Mouse (Mus musculus) hindbrain, embryonic 13.5 days (tissue): ENCODE results near the gene Scai. TPM values are rescaled to one million over a fixed set of nuclear protein-coding genes. Genes with fewer than 3 reads are reported as not detected.

Source experiments
- ATAC-seq: fragments of 200-750 bp; cut with Nextera tagmentation; 2 replicates; pipeline ENCODE4 v1.8.0; 2017; ENCODE audit warnings: moderate TSS enrichment; ENCODE audit not compliant: low FRiP score
- H3K27ac ChIP-seq: fragments of 300-500 bp; sonication (generic); 2 replicates; pipeline ENCODE4 v1.5.1; 2015; ENCODE audit warnings: inconsistent platforms, mild to moderate bottlenecking, moderate library complexity
- H3K27me3 ChIP-seq: fragments of 300-500 bp; sonication (generic); 2 replicates; pipeline ENCODE4 v1.6.1; 2015; ENCODE audit warnings: mild to moderate bottlenecking, inconsistent platforms
- H3K36me3 ChIP-seq: fragments of 300-500 bp; sonication (generic); 2 replicates; pipeline ENCODE4 v1.6.1; 2015; ENCODE audit warnings: mild to moderate bottlenecking, inconsistent platforms
- H3K4me1 ChIP-seq: fragments of 300-500 bp; sonication (generic); replicated peaks from 2 replicates; pipeline ENCODE4 v1.6.1; 2015; ENCODE audit warnings: inconsistent platforms
- H3K4me2 ChIP-seq: fragments of 300-500 bp; sonication (generic); 2 replicates; pipeline ENCODE4 v1.6.1; 2015; ENCODE audit warnings: inconsistent platforms, mild to moderate bottlenecking, moderate library complexity
- H3K4me3 ChIP-seq: fragments of 300-500 bp; sonication (generic); 2 replicates; pipeline ENCODE4 v1.5.1; 2015; ENCODE audit warnings: mild to moderate bottlenecking, inconsistent platforms
- H3K9ac ChIP-seq: fragments of 300-500 bp; sonication (generic); 2 replicates; pipeline ENCODE4 v1.6.1; 2015; ENCODE audit warnings: mild to moderate bottlenecking, inconsistent platforms
- H3K9me3 ChIP-seq: fragments of 300-500 bp; sonication (generic); 2 replicates; pipeline ENCODE4 v1.6.1; 2016; ENCODE audit warnings: inconsistent platforms
- WGBS: fragments of 180-500 bp; shearing (Covaris S2); methylation state at CpG from one replicate; pipeline ENCODE4 v1.1.7; 2015; 5-methylcytosine and 5-hydroxymethylcytosine counted together
- polyA plus RNA-seq: library from polyadenylated mRNA; unstranded; fragments of >200 nt; fragmentation: Nextera tagmentation; extraction: Ambion mirVana; gene quantifications from 2 replicates; pipeline ENCODE4 v1.2.1, GENCODE M21; 2015

The Scai gene
- polyA plus RNA-seq, 1 experiment from 2014 or later: 21.4 TPM

- H3K27ac ChIP-seq: no peak overlapping the region
- no peaks in the 10 kb centered on the region for H3K9me3 ChIP-seq
- WGBS: 91% methylated on average over 1 of the region's 1 CpGs
- H3K4me1 ChIP-seq: no peaks in the 10 kb centered on the region
- H3K9ac ChIP-seq: no peak overlapping the region
- H3K27me3 ChIP-seq: no peaks in the 10 kb centered on the region
- peaks cover 76% of the 10 kb centered on the region for H3K36me3 ChIP-seq
- H3K4me3 ChIP-seq: no peak overlapping the region
- ATAC-seq: no peak
- no peak overlapping the region for H3K4me2 ChIP-seq
These were observed 142.0 kb downstream of the Scai start for GRCm38 (mm10) chr2:39048515-39048914.

DNA sequence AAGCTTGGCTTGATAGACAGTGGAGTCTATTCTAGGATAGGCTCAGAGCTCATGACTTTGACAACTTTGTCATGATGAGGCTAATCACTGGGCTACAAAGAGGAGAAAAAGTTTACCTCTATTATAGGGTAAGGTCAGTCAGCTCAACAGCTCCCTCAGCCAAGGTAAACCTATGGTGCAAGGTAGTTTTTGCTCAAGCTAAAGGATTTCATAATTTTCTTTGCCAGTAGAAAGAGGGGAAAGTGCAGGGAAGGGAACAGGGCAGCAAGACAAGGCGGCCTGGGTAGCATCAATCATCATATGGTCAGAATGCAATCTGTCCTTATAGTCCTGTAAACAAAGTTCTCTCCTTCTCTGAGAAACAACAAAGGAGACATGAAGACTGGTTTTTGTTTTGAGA, 150.3 kb downstream of the Scai start:
- Histone ChIP-seq H3K4me1 (no peaks in the 10 kb centered on the region), H3K9ac (no peak overlapping the region), H3K4me2 (no peak overlapping the region), H3K4me3 (no peak overlapping the region), H3K27ac (no peak overlapping the region), H3K9me3 (no peaks in the 10 kb centered on the region), H3K27me3 (no peaks in the 10 kb centered on the region), H3K36me3 (peaks cover 80% of the 10 kb centered on the region)
- no peak for ATAC-seq
- WGBS: 100% methylated on average over 1 of the region's 1 CpGs

DNA sequence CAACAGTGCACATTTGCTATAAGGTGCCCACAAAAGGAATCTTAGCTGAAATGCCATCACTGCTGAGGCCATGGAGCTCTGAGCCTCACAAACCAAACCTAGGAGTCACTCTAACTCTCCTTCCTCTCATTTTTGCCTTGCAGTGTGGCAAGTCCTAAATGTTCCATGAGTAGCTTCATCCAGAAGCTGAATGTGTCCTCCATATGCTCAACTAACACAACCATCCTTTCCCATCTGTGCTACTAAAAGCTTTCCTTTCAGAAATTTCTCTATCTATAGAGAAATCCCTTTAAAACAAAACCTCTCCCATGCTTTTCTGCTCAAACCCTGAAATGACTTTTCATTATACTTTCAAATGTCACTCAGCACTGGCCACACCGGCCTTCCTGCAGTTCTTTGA, 158.9 kb downstream of the Scai start:
- H3K27me3 ChIP-seq: no peaks in the 10 kb centered on the region
- H3K9ac ChIP-seq: no peak overlapping the region
- no peak overlapping the region for H3K4me3 ChIP-seq
- H3K36me3 ChIP-seq: peaks cover 87% of the 10 kb centered on the region
- no peak overlapping the region for H3K27ac ChIP-seq
- no peaks in the 10 kb centered on the region for H3K9me3 ChIP-seq
- ATAC-seq: no peak
- no peak overlapping the region for H3K4me2 ChIP-seq
- no peaks in the 10 kb centered on the region for H3K4me1 ChIP-seq
- WGBS: 85% methylated on average over 1 of the region's 1 CpGs

- H3K27ac ChIP-seq: no peak overlapping the region
- no peak overlapping the region for H3K4me3 ChIP-seq
- no peak overlapping the region for H3K4me2 ChIP-seq
- peaks cover 92% of the 10 kb centered on the region for H3K36me3 ChIP-seq
- H3K9me3 ChIP-seq: no peaks in the 10 kb centered on the region
- no peak overlapping the region for H3K9ac ChIP-seq
- no peaks in the 10 kb centered on the region for H3K27me3 ChIP-seq
- H3K4me1 ChIP-seq: no peaks in the 10 kb centered on the region
- no peak for ATAC-seq
- WGBS: 94% methylated on average over 1 of the region's 1 CpGs
These were observed 170.5 kb downstream of the Scai start for GRCm38 (mm10) chr2:39020004-39020403.

GRCm38 (mm10) chr2:39016581-39016980, 174.0 kb downstream of the Scai start:
- H3K4me1 ChIP-seq: 0 out of 2 replicates have a peak, but pooled peaks cover 2% of the 10 kb centered on the region
- no peak for ATAC-seq
- WGBS: 83% methylated on average over 3 of the region's 3 CpGs
- no peak overlapping the region for H3K4me2 ChIP-seq
- H3K9me3 ChIP-seq: no peaks in the 10 kb centered on the region
- peaks cover 90% of the 10 kb centered on the region for H3K36me3 ChIP-seq
- H3K27me3 ChIP-seq: no peaks in the 10 kb centered on the region
- H3K4me3 ChIP-seq: no peak overlapping the region
- no peak overlapping the region for H3K27ac ChIP-seq
- no peak overlapping the region for H3K9ac ChIP-seq

Other genes with a start within 250 kb of the Scai start
- gene Wdr38, start 193.3 kb downstream of the Scai start, polyA plus RNA-seq: 1.8 and 1.9 TPM in 2 replicates
- gene Arpc5l, start 185.4 kb downstream of the Scai start, polyA plus RNA-seq: 135 TPM in 2 replicates
- 721 and 760 TPM in 2 replicates for gene Rpl35, start 185.1 kb downstream of the Scai start, polyA plus RNA-seq
- gene Golga1, start 125.2 kb downstream of the Scai start, polyA plus RNA-seq: 35.4 and 35.5 TPM in 2 replicates
- 76.6 and 81.6 TPM in 2 replicates for gene Ppp6c, start 35.7 kb upstream of the Scai start, polyA plus RNA-seq